Mouse (Mus musculus) megakaryocyte-erythroid progenitor cell, adult 5 weeks (primary cell): Measurements from ENCODE around the gene Epas1. TPM values are rescaled to one million over a fixed set of nuclear protein-coding genes. Genes with fewer than 3 reads are reported as not detected.

ENCODE experiments used
- polyA plus RNA-seq: library from polyadenylated mRNA; stranded (reverse); fragments of >175 nt; gene quantifications from 2 replicates; pipeline ENCODE4 v1.2.3, GENCODE M21; 2012

Epas1 gene
- 0.19 and 0.23 TPM in 2 replicates for polyA plus RNA-seq

GRCm38 (mm10) chr17:86753130-86753821, at the start of gene Epas1:
TSS of gene Epas1 (plus strand) at chr17:86753700.

Other genes with a start within 250 kb of the Epas1 start
- gene Gm10309, start 248.5 kb upstream of the Epas1 start, polyA plus RNA-seq: not detected in 2 replicates
- not detected in 2 replicates for gene Tmem247, start 163.6 kb downstream of the Epas1 start, polyA plus RNA-seq
- not detected in 2 replicates for gene Atp6v1e2, start 194.2 kb downstream of the Epas1 start, polyA plus RNA-seq
- 4.5 and 4.8 TPM in 2 replicates for gene Rhoq, start 209.4 kb downstream of the Epas1 start, polyA plus RNA-seq